Comparison of ENCODE assay signal across 14 mouse cellular contexts in the genomic region with DNA sequence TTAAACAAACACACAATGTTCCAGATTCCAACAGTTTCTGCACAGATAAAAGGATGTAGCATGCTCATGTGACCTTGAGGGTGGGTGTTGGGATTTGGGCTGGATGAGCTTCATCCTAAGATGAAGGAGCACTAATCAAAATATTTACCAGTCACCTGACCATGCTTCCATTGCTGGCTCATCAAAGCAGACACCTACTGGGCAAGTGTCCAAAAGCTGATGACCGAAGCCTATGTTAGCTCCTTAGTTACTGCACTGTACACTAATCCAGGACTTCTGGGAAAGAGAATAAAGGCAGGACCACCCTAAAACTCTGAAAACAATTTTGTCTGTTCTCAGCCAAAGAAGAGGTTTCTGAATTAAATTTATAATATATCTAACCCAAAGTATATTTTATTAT.
"Had no signal": no experiment of that assay in that cellular context is flagged by ENCODE, and none has a peak within 500 bp of the region (broad histone marks: within the 10 kb centered on the region; RNA-seq: fewer than 3 reads in every experiment).

No protein-coding gene starts in this region.

- H3K9me3 ChIP-seq: liver, embryonic 13.5 days; midbrain, embryonic 15.5 days; neural tube, embryonic 13.5 days; stomach, embryonic 15.5 days had no signal

- H3K27me3 ChIP-seq: liver, embryonic 13.5 days; midbrain, embryonic 15.5 days; neural tube, embryonic 13.5 days; stomach, embryonic 15.5 days had no signal

- ATAC-seq: midbrain, embryonic 15.5 days had no signal

- H3K4me3 ChIP-seq: liver, embryonic 13.5 days; midbrain, embryonic 15.5 days; myocyte; neural tube, embryonic 13.5 days; stomach, embryonic 15.5 days had no signal

- H3K27ac ChIP-seq: liver, embryonic 13.5 days; macrophage; midbrain, embryonic 15.5 days; neural tube, embryonic 13.5 days; stomach, embryonic 15.5 days had no signal

- H3K4me2 ChIP-seq: liver, embryonic 13.5 days; midbrain, embryonic 15.5 days; neural tube, embryonic 13.5 days; stomach, embryonic 15.5 days had no signal

- H3K9ac ChIP-seq: liver, embryonic 13.5 days; midbrain, embryonic 15.5 days; neural tube, embryonic 13.5 days; stomach, embryonic 15.5 days had no signal

- H3K36me3 ChIP-seq: liver, embryonic 13.5 days; midbrain, embryonic 15.5 days; neural tube, embryonic 13.5 days; stomach, embryonic 15.5 days had no signal

- H3K4me1 ChIP-seq: liver, embryonic 13.5 days; midbrain, embryonic 15.5 days; neural tube, embryonic 13.5 days; stomach, embryonic 15.5 days had no signal

- DNase-seq: kidney, adult 18-20 months; kidney, adult 9 months; kidney, postnatal 14 days; kidney, postnatal 4 days; liver, embryonic 13.5 days; lung, adult 2 months; right cerebral cortex, postnatal 25 days; spleen, adult 18-20 months; thymus, postnatal 25 days had no signal
